Mouse (Mus musculus) heart, embryonic 10.5 days (tissue): ENCODE measurements around the gene Ripor2. TPM values are rescaled to one million over a fixed set of nuclear protein-coding genes. Genes with fewer than 3 reads are reported as not detected.
A peak's percentile ranks its signal among the peaks of the same experiment; 100 is the strongest.

Experiments used
- DNase-seq: peaks from one replicate; pipeline ENCODE4 v3.0.0-alpha.2; 2017; ENCODE audit warnings: low spot score
- H3K27ac ChIP-seq: fragments of 300-500 bp; sonication (generic); 2 replicates; pipeline ENCODE4 v1.5.1; 2016; ENCODE audit warnings: mild to moderate bottlenecking
- H3K27me3 ChIP-seq: fragments of 300-500 bp; sonication (generic); 2 replicates; pipeline ENCODE4 v1.6.1; 2016; ENCODE audit warnings: mild to moderate bottlenecking; ENCODE audit not compliant: poor library complexity, insufficient read depth, severe bottlenecking
- H3K36me3 ChIP-seq: fragments of 300-500 bp; sonication (generic); 2 replicates; pipeline ENCODE4 v1.6.1; 2016; ENCODE audit warnings: mild to moderate bottlenecking, moderate library complexity
- H3K4me1 ChIP-seq: fragments of 300-500 bp; sonication (generic); 2 replicates; pipeline ENCODE4 v1.6.1; 2016; ENCODE audit warnings: mild to moderate bottlenecking
- H3K4me3 ChIP-seq: fragments of 300-500 bp; sonication (generic); 2 replicates; pipeline ENCODE4 v1.5.1; 2016; ENCODE audit warnings: mild to moderate bottlenecking, moderate library complexity
- H3K9me3 ChIP-seq: fragments of 300-500 bp; sonication (generic); 2 replicates; pipeline ENCODE4 v1.6.1; 2016; ENCODE audit warnings: mild to moderate bottlenecking, moderate library complexity
- WGBS: fragments of 180-500 bp; shearing (Covaris S2); methylation state at CpG from one replicate; pipeline ENCODE4 v1.1.7; 2016; 5-methylcytosine and 5-hydroxymethylcytosine counted together
- polyA plus RNA-seq: library from polyadenylated mRNA; unstranded; fragments of >200 nt; fragmentation: Nextera tagmentation; extraction: Ambion mirVana; gene quantifications from 2 replicates; pipeline ENCODE4 v1.2.1, GENCODE M21; 2016

Gene Ripor2
- polyA plus RNA-seq, 1 experiment from 2014 or later, result 5.2 TPM

GRCm38 (mm10) chr13:24613433-24613832 lies 31.4 kb downstream of the Ripor2 start:
- no peaks in the 10 kb centered on the region for H3K36me3 ChIP-seq
- 82% methylated on average over 3 of the region's 3 CpGs for WGBS
- H3K27me3 ChIP-seq, result no peaks in the 10 kb centered on the region
- H3K4me1 ChIP-seq, result peaks cover 15% of the 10 kb centered on the region; the same call in 1 of the 2 replicates
- no peak overlapping the region for H3K4me3 ChIP-seq
- DNase-seq, result no peak
- no peak overlapping the region for H3K27ac ChIP-seq
- H3K9me3 ChIP-seq, result no peaks in the 10 kb centered on the region

GRCm38 (mm10) chr13:24613927-24614780 lies 32.2 kb downstream of the Ripor2 start:
- no peak for DNase-seq
- H3K9me3 ChIP-seq, result no peaks in the 10 kb centered on the region
- H3K36me3 ChIP-seq, result no peaks in the 10 kb centered on the region
- H3K27me3 ChIP-seq, result no peaks in the 10 kb centered on the region
- 39% methylated on average over 10 of the region's 10 CpGs for WGBS
- H3K4me1 ChIP-seq, result peaks cover 15% of the 10 kb centered on the region; the same call in 1 of the 2 replicates
- no peak overlapping the region for H3K4me3 ChIP-seq
- peak overlapping the region; percentile 7; the same call in 1 of the 2 replicates for H3K27ac ChIP-seq

GRCm38 (mm10) chr13:24615921-24616565 lies 34.1 kb downstream of the Ripor2 start:
- Histone ChIP-seq H3K9me3 (no peaks in the 10 kb centered on the region), H3K36me3 (no peaks in the 10 kb centered on the region), H3K4me3 (no peak overlapping the region), H3K4me1 (peaks cover 23% of the 10 kb centered on the region; the same call in 1 of the 2 replicates), H3K27me3 (no peaks in the 10 kb centered on the region), H3K27ac (0 out of 2 replicates have a peak overlapping the region, but pooled peaks have one; percentile 18)
- DNase-seq, result no peak
- 49% methylated on average over 9 of the region's 9 CpGs for WGBS

GRCm38 (mm10) chr13:24616645-24617044 lies 34.7 kb downstream of the Ripor2 start:
- WGBS, result 85% methylated on average over 8 of the region's 8 CpGs
- H3K36me3 ChIP-seq, result no peaks in the 10 kb centered on the region
- no peaks in the 10 kb centered on the region for H3K27me3 ChIP-seq
- peaks cover 26% of the 10 kb centered on the region; the same call in 1 of the 2 replicates for H3K4me1 ChIP-seq
- H3K27ac ChIP-seq, result no peak overlapping the region; the same call in 1 of the 2 replicates
- H3K4me3 ChIP-seq, result no peak overlapping the region
- no peak for DNase-seq
- no peaks in the 10 kb centered on the region for H3K9me3 ChIP-seq

GRCm38 (mm10) chr13:24617076-24617798 lies 35.2 kb downstream of the Ripor2 start:
- Histone ChIP-seq H3K4me1 (peaks cover 26% of the 10 kb centered on the region; the same call in 1 of the 2 replicates), H3K27me3 (no peaks in the 10 kb centered on the region), H3K9me3 (no peaks in the 10 kb centered on the region), H3K4me3 (no peak overlapping the region), H3K27ac (peak overlapping the region; percentile 65), H3K36me3 (no peaks in the 10 kb centered on the region)
- WGBS, result 59% methylated on average over 6 of the region's 6 CpGs
- no peak for DNase-seq

- WGBS, result 79% methylated on average over 2 of the region's 2 CpGs
- no peak for DNase-seq
- H3K9me3 ChIP-seq, result no peaks in the 10 kb centered on the region
- no peak overlapping the region for H3K4me3 ChIP-seq
- H3K4me1 ChIP-seq, result peaks cover 26% of the 10 kb centered on the region; the same call in 1 of the 2 replicates
- no peaks in the 10 kb centered on the region for H3K36me3 ChIP-seq
- H3K27ac ChIP-seq, result peak overlapping the region; percentile 65; the same call in 1 of the 2 replicates
- no peaks in the 10 kb centered on the region for H3K27me3 ChIP-seq
These were observed 35.8 kb downstream of the Ripor2 start for GRCm38 (mm10) chr13:24617799-24618130.

- Histone ChIP-seq H3K9me3 (no peaks in the 10 kb centered on the region), H3K4me1 (peaks cover 22% of the 10 kb centered on the region; the same call in 1 of the 2 replicates), H3K36me3 (no peaks in the 10 kb centered on the region), H3K27me3 (no peaks in the 10 kb centered on the region), H3K27ac (peak overlapping the region; percentile 78), H3K4me3 (no peak overlapping the region)
- WGBS, result 95% methylated on average over 1 of the region's 1 CpGs
- no peak for DNase-seq
These were observed 37.7 kb downstream of the Ripor2 start for GRCm38 (mm10) chr13:24619711-24620110.

- no peak for DNase-seq
- H3K4me3 ChIP-seq, result no peak overlapping the region
- H3K4me1 ChIP-seq, result peaks cover 22% of the 10 kb centered on the region; the same call in 1 of the 2 replicates
- H3K9me3 ChIP-seq, result no peaks in the 10 kb centered on the region
- peak overlapping the region; percentile 78 for H3K27ac ChIP-seq
- H3K27me3 ChIP-seq, result no peaks in the 10 kb centered on the region
- 40% methylated on average over 6 of the region's 6 CpGs for WGBS
- H3K36me3 ChIP-seq, result no peaks in the 10 kb centered on the region
These were observed 38.5 kb downstream of the Ripor2 start for GRCm38 (mm10) chr13:24620439-24620838.

- H3K9me3 ChIP-seq, result no peaks in the 10 kb centered on the region
- 81% methylated on average over 4 of the region's 4 CpGs for WGBS
- H3K4me3 ChIP-seq, result no peak overlapping the region
- no peak overlapping the region for H3K27ac ChIP-seq
- peaks cover 15% of the 10 kb centered on the region; the same call in 1 of the 2 replicates for H3K4me1 ChIP-seq
- no peaks in the 10 kb centered on the region for H3K27me3 ChIP-seq
- H3K36me3 ChIP-seq, result no peaks in the 10 kb centered on the region
- no peak for DNase-seq
These were observed 41.6 kb downstream of the Ripor2 start for GRCm38 (mm10) chr13:24623631-24624030.

GRCm38 (mm10) chr13:24625071-24625470 lies 43.1 kb downstream of the Ripor2 start:
- Histone ChIP-seq H3K36me3 (no peaks in the 10 kb centered on the region), H3K27ac (no peak overlapping the region), H3K4me3 (no peak overlapping the region), H3K9me3 (no peaks in the 10 kb centered on the region), H3K27me3 (no peaks in the 10 kb centered on the region), H3K4me1 (peaks cover 29% of the 10 kb centered on the region)
- no peak for DNase-seq
- 77% methylated on average over 5 of the region's 5 CpGs for WGBS

- no peak for DNase-seq
- H3K36me3 ChIP-seq, result no peaks in the 10 kb centered on the region
- H3K9me3 ChIP-seq, result no peaks in the 10 kb centered on the region
- WGBS, result 87% methylated on average over 6 of the region's 6 CpGs
- H3K4me1 ChIP-seq, result peaks cover 26% of the 10 kb centered on the region
- H3K27me3 ChIP-seq, result no peaks in the 10 kb centered on the region
- H3K4me3 ChIP-seq, result no peak overlapping the region
- H3K27ac ChIP-seq, result 0 out of 2 replicates have a peak overlapping the region, but pooled peaks have one; percentile 7
These were observed 44.9 kb downstream of the Ripor2 start for GRCm38 (mm10) chr13:24626698-24627436.

GRCm38 (mm10) chr13:24628192-24628591 lies 46.2 kb downstream of the Ripor2 start:
- H3K27ac ChIP-seq, result no peak overlapping the region
- WGBS, result 69% methylated on average over 4 of the region's 4 CpGs
- DNase-seq, result no peak
- no peaks in the 10 kb centered on the region for H3K36me3 ChIP-seq
- peaks cover 31% of the 10 kb centered on the region for H3K4me1 ChIP-seq
- H3K27me3 ChIP-seq, result no peaks in the 10 kb centered on the region
- no peak overlapping the region for H3K4me3 ChIP-seq
- no peaks in the 10 kb centered on the region for H3K9me3 ChIP-seq
